Mouse (Mus musculus) liver, embryonic 14.5 days (tissue): ENCODE results near the gene Grip1. TPM values are rescaled to one million over a fixed set of nuclear protein-coding genes. Genes with fewer than 3 reads are reported as not detected.
A peak's percentile ranks its signal among the peaks of the same experiment; 100 is the strongest.

Source experiments
- ATAC-seq: fragments of 200-750 bp; cut with Nextera tagmentation; 2 replicates; pipeline ENCODE4 v1.8.0; 2017; ENCODE audit warnings: moderate number of reproducible peaks, mild to moderate bottlenecking, moderate library complexity; ENCODE audit not compliant: insufficient read depth
- DNase-seq, 3 experiments: peaks; one replicate each; pipeline ENCODE4 v3.0.0-alpha.2; 2012 to 2013; ENCODE audit warnings: low read depth in 3 of 3, low spot score in 3 of 3
- H3K27ac ChIP-seq: fragments of 300-500 bp; sonication (generic); 2 replicates; pipeline ENCODE4 v1.5.1; 2014; ENCODE audit warnings: moderate library complexity, mild to moderate bottlenecking, control low read depth, inconsistent platforms
- H3K27me3 ChIP-seq: fragments of 300-500 bp; sonication (generic); 2 replicates; pipeline ENCODE4 v1.6.1; 2014; ENCODE audit warnings: mild to moderate bottlenecking, low read length, moderate library complexity; ENCODE audit not compliant: control insufficient read depth, insufficient read depth
- H3K36me3 ChIP-seq: fragments of 300-500 bp; sonication (generic); replicated peaks from 2 replicates; pipeline ENCODE4 v1.6.1; 2014; ENCODE audit warnings: low read depth; ENCODE audit not compliant: control insufficient read depth, insufficient read depth
- H3K4me1 ChIP-seq, 2 experiments: fragments of 200-500 bp in 1 of 2; fragments of 300-500 bp in 1 of 2; sonication (generic) in 1 of 2; replicated peaks; 2 replicates each; pipeline ENCODE4 v1.6.1; 2012 to 2014; ENCODE audit warnings: antibody characterized with exemption in 1 of 2, inconsistent platforms in 1 of 2, low read length in 1 of 2; ENCODE audit not compliant: control insufficient read depth in 2 of 2, insufficient read depth in 2 of 2
- H3K4me2 ChIP-seq: fragments of 300-500 bp; sonication (generic); 2 replicates; pipeline ENCODE4 v1.6.1; 2014; ENCODE audit warnings: low read depth, mild to moderate bottlenecking, control low read depth, moderate library complexity
- H3K4me3 ChIP-seq, 2 experiments: fragments of 200-500 bp in 1 of 2; fragments of 300-500 bp in 1 of 2; sonication (generic) in 1 of 2; 2 replicates each; pipeline ENCODE4 v1.5.1; 2012 to 2014; ENCODE audit warnings: low read depth in 2 of 2, low read length in 2 of 2, mild to moderate bottlenecking in 2 of 2, control low read depth in 1 of 2, inconsistent platforms in 1 of 2, moderate library complexity in 1 of 2; ENCODE audit not compliant: insufficient read depth in 1 of 2
- H3K9ac ChIP-seq: fragments of 300-500 bp; sonication (generic); replicated peaks from 2 replicates; pipeline ENCODE4 v1.6.1; 2014; ENCODE audit warnings: mild to moderate bottlenecking, control low read depth, moderate library complexity
- H3K9me3 ChIP-seq: fragments of 300-500 bp; sonication (generic); 2 replicates; pipeline ENCODE4 v1.6.1; 2016; ENCODE audit warnings: low read length, mixed read lengths; ENCODE audit not compliant: control insufficient read depth
- CTCF ChIP-seq: IDR thresholded peaks from 2 replicates; pipeline ENCODE4 v1.5.1; 2016; ENCODE audit warnings: antibody characterized with exemption, low read depth, control low read depth
- EP300 ChIP-seq: IDR thresholded peaks from 2 replicates; pipeline ENCODE4 v1.6.1; 2016; ENCODE audit warnings: antibody characterized with exemption, low read depth
- WGBS: fragments of 180-500 bp; shearing (Covaris S2); extraction: QIAGEN DNeasy Blood & Tissue Kit; methylation state at CpG from one replicate; pipeline ENCODE4 v1.1.7; 2014; ENCODE audit not compliant: insufficient replicate concordance; 5-methylcytosine and 5-hydroxymethylcytosine counted together
- polyA plus RNA-seq, 2 experiments: library from polyadenylated mRNA; depleted of rRNA in 1 of 2; stranded (reverse) in 1 of 2; unstranded in 1 of 2; fragments of >200 nt; fragmentation: Nextera tagmentation in 1 of 2; extraction: Ambion mirVana in 1 of 2; gene quantifications; 2 replicates each; pipeline versions ENCODE4 v1.2.1 to v1.2.3; 2012 to 2014

The Grip1 gene
- polyA plus RNA-seq, 2 experiments = 0.37 to 0.56 TPM

DNA sequence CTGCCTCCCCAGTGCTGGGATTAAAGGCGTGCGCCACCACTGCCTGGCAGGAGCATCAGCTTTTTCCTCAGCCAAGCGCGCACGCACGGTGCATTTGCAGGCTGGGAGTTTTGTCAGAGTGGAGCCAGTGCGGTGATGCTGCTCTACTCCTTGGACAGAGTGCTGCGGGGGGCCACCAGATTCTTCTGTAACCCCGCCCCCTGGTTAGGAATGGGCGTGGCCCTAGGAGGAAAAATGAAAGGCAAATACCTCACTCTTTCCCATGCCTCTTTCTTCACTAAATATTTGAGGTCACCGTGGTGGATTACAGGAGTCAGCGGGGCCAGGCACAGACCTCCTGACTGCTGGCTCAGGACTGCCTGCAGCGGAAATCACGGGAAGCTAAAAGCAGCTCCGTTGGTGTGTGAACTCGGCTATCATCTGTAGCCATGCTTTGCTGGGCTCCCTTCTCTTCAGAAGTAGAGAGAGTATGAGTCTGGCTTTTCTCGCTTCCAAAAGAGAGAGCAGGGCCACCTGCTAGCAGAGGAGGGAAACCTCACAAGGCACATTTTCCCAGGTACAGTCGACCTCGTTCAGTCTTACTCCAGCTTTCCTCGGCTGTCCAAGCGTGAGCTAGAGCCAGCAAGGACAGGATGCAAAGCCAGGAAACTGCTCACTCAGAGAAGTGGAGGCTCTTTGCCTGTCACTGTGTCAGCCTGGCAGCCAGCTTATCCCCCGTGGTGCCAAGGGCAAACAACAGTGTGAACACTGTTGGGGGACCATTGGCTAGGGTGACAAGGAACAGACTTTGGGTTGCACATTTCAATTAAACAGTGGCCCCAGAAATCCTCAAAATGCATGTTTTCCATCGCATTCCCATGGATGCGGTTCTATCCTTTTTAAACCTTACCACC, 607.9 kb downstream of the Grip1 start:
- H3K9me3 ChIP-seq = no peaks in the 10 kb centered on the region
- no peaks in the 10 kb centered on the region for H3K4me1 ChIP-seq
- DNase-seq = no peak
- no peaks in the 10 kb centered on the region for H3K36me3 ChIP-seq
- H3K4me3 ChIP-seq = no peak overlapping the region
- no peak for ATAC-seq
- TF ChIP-seq EP300 = no peak
- TF ChIP-seq CTCF = no peak
- no peaks in the 10 kb centered on the region for H3K27me3 ChIP-seq
- H3K4me2 ChIP-seq = no peak overlapping the region
- no peak overlapping the region for H3K27ac ChIP-seq
- WGBS = 55% methylated on average over 24 of the region's 24 CpGs
- no peak overlapping the region for H3K9ac ChIP-seq

- TF ChIP-seq EP300 (no peak), CTCF (peak; percentile 84)
- DNase-seq (peak; percentile 9 to 14 (median 14)), ATAC-seq (no peak)
Observed at GRCm38 (mm10) chr10:120064424-120064823, 610.8 kb downstream of the Grip1 start.

GRCm38 (mm10) chr10:120066319-120066718, 612.7 kb downstream of the Grip1 start:
- Histone ChIP-seq H3K4me3 (no peak overlapping the region), H3K9me3 (no peaks in the 10 kb centered on the region), H3K27me3 (no peaks in the 10 kb centered on the region), H3K36me3 (no peaks in the 10 kb centered on the region), H3K27ac (no peak overlapping the region), H3K9ac (no peak overlapping the region), H3K4me1 (no peaks in the 10 kb centered on the region), H3K4me2 (no peak overlapping the region)
- WGBS = 81% methylated on average over 10 of the region's 10 CpGs
- no peak for TF ChIP-seq EP300
- no peak for TF ChIP-seq CTCF
- DNase-seq = no peak
- ATAC-seq = no peak

More at GRCm38 (mm10) chr10:120064424-120064823, 610.8 kb downstream of the Grip1 start:
- no peaks in the 10 kb centered on the region for H3K9me3 ChIP-seq
- H3K27me3 ChIP-seq = no peaks in the 10 kb centered on the region
- H3K27ac ChIP-seq = no peak overlapping the region
- H3K4me1 ChIP-seq = no peaks in the 10 kb centered on the region
- no peak overlapping the region for H3K4me2 ChIP-seq
- no peak overlapping the region for H3K9ac ChIP-seq
- no peak overlapping the region for H3K4me3 ChIP-seq
- no peaks in the 10 kb centered on the region for H3K36me3 ChIP-seq
- 13% methylated on average over 5 of the region's 5 CpGs for WGBS

- no peak for ATAC-seq
- Histone ChIP-seq H3K27me3 (no peaks in the 10 kb centered on the region), H3K4me1 (no peaks in the 10 kb centered on the region), H3K36me3 (no peaks in the 10 kb centered on the region), H3K9me3 (no peaks in the 10 kb centered on the region), H3K27ac (no peak overlapping the region), H3K4me2 (no peak overlapping the region), H3K4me3 (no peak overlapping the region), H3K9ac (no peak overlapping the region)
- TF ChIP-seq EP300 (no peak), CTCF (peak; percentile 17; the same call in 1 of the 2 replicates)
- no peak for DNase-seq
- WGBS = 63% methylated on average over 3 of the region's 3 CpGs
Observed at GRCm38 (mm10) chr10:120077850-120078249, 624.2 kb downstream of the Grip1 start.

DNA sequence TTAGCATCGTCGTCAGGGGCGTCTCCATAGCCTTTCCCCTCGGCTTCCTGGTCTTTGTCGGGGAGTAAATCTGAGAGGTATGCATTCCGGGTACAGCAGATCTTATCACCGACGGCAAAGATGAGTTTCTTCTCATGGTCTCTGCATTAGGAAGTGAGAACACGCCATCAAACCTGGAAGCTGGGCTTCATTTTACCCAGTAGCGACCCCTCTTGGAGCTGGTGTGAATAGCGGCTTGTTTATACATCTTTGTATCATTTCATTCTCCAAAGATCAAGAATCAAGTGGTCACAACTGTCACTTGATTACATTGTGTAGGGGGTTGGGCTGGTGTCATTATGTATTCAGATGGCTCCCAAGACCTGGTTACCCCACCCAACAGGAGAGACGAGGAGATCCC, 638.9 kb downstream of the Grip1 start:
- H3K36me3 ChIP-seq = peaks cover 29% of the 10 kb centered on the region
- ATAC-seq = no peak
- no peak overlapping the region for H3K4me3 ChIP-seq

More for the DNA sequence above, 638.9 kb downstream of the Grip1 start:
- no peak for DNase-seq
- H3K27me3 ChIP-seq = no peaks in the 10 kb centered on the region
- TF ChIP-seq CTCF (no peak; the same call in 1 of the 2 replicates), EP300 (no peak)
- no peak overlapping the region for H3K4me2 ChIP-seq
- H3K27ac ChIP-seq = no peak overlapping the region
- 85% methylated on average over 12 of the region's 12 CpGs for WGBS
- H3K4me1 ChIP-seq = no peaks in the 10 kb centered on the region
- H3K9me3 ChIP-seq = no peaks in the 10 kb centered on the region
- H3K9ac ChIP-seq = no peak overlapping the region
